ENCODE assay signal across 22 mouse cellular contexts in the genomic region with DNA sequence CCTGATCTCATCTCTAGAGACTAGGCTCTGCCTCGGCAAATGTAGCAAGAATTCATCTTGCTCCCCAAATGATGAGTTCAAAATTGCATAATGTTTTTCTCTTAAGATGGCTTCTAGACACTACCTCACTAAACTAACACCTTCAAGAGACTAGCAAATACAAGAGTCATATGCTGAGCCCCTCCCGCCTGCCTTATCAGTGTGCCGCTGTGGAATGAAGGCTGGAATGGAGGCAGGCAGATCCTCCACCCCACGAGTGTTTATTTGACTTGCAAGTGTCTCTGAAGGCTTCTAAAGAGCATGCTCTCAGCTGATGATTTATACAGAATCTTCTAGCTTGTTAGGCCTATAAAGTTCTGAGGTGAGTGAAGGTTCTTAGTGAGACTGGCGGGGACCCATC. TPM values are rescaled to one million over a fixed set of nuclear protein-coding genes. Genes with fewer than 3 reads are reported as not detected.
DNase-seq lines count a peak whose midpoint lies in the region; ATAC-seq and TF ChIP-seq lines count a peak whose summit lies in the region.
"Had no signal": no experiment of that assay in that cellular context is flagged by ENCODE, and none has a peak within 500 bp of the region (broad histone marks: within the 10 kb centered on the region; RNA-seq: fewer than 3 reads in every experiment).

No protein-coding gene starts in this region.

- no peaks in the 10 kb centered on the region for H3K4me1 ChIP-seq in lung, embryonic 14.5 days (ENCODE audit: insufficient read depth)
- H3K4me1 ChIP-seq in lung, adult 2 months (ENCODE audit: control insufficient read depth, insufficient read depth, low read length), result no peaks in the 10 kb centered on the region
- H3K4me1 ChIP-seq in stomach, postnatal 0 days (replicated peaks; ENCODE audit: control insufficient read depth, insufficient read depth), result no peaks in the 10 kb centered on the region
- H3K4me1 ChIP-seq: embryonic facial prominence, embryonic 10.5 days; embryonic facial prominence, embryonic 12.5 days; forebrain, embryonic 13.5 days; forebrain, embryonic 15.5 days had no signal

- DNase-seq in lung, embryonic 14.5 days, result peak; percentile 14
- no peak for DNase-seq in lung, adult 2 months
- peak; percentile 25 for DNase-seq in lung, postnatal 10 days
- DNase-seq in lung, postnatal 36 days, result peak; percentile 57
- DNase-seq in stomach, postnatal 0 days (ENCODE audit: low spot score), result peak; percentile 23
- DNase-seq in adrenal gland, adult 18-20 months (ENCODE audit: low spot score in 2 of 2), result no peak
- no peak for DNase-seq in ovary, postnatal 14 days (ENCODE audit: low spot score)
- DNase-seq in thymus, postnatal 36 days, result no peak
- DNase-seq: adrenal gland, adult 8-10 months; adrenal gland, postnatal 14 days; adrenal gland, postnatal 36 days; cerebellum, adult 11-12 months; cerebellum, adult 2 months; cerebellum, adult 9-10 months; cerebellum, postnatal 10 days; cerebellum, postnatal 25 days had no signal

- no peaks in the 10 kb centered on the region for H3K36me3 ChIP-seq in lung, embryonic 14.5 days (ENCODE audit: insufficient read depth)
- H3K36me3 ChIP-seq in stomach, postnatal 0 days (ENCODE audit: control insufficient read depth, insufficient read depth, low read length), result no peaks in the 10 kb centered on the region
- H3K36me3 ChIP-seq: embryonic facial prominence, embryonic 10.5 days; embryonic facial prominence, embryonic 12.5 days; forebrain, embryonic 15.5 days had no signal

- H3K27ac ChIP-seq in lung, embryonic 14.5 days (ENCODE audit: low read depth), result no peak overlapping the region
- H3K27ac ChIP-seq in stomach, postnatal 0 days (replicated peaks), result no peak overlapping the region
- H3K27ac ChIP-seq: embryonic facial prominence, embryonic 10.5 days; embryonic facial prominence, embryonic 12.5 days; forebrain, embryonic 13.5 days; forebrain, embryonic 15.5 days had no signal

- TF ChIP-seq EP300 in stomach, postnatal 0 days (optimal IDR thresholded peaks at IDR 0.05), result no peak

- H3K9me3 ChIP-seq in lung, embryonic 14.5 days (ENCODE audit: low read depth, low read length), result no peaks in the 10 kb centered on the region
- H3K9me3 ChIP-seq in stomach, postnatal 0 days (ENCODE audit: control insufficient read depth, low read length), result no peaks in the 10 kb centered on the region
- H3K9me3 ChIP-seq: embryonic facial prominence, embryonic 10.5 days; embryonic facial prominence, embryonic 12.5 days; forebrain, embryonic 13.5 days; forebrain, embryonic 15.5 days had no signal

- 31% methylated on average over 5 of the region's 5 CpGs for WGBS in lung, embryonic 14.5 days
- WGBS in lung, adult 2 months, result 53% methylated on average over 5 of the region's 5 CpGs
- 61% methylated on average over 5 of the region's 5 CpGs for WGBS in stomach, postnatal 0 days

- no peak overlapping the region for H3K4me2 ChIP-seq in lung, embryonic 14.5 days
- H3K4me2 ChIP-seq in stomach, postnatal 0 days (replicated peaks; ENCODE audit: low read depth), result no peak overlapping the region
- H3K4me2 ChIP-seq: embryonic facial prominence, embryonic 12.5 days; forebrain, embryonic 13.5 days; forebrain, embryonic 15.5 days had no signal

- TF ChIP-seq CTCF in lung, embryonic 14.5 days (IDR thresholded peaks at IDR 0.05; ENCODE audit: low read depth), result no peak
- no peak for TF ChIP-seq CTCF in lung, adult 2 months (IDR thresholded peaks at IDR 0.05; ENCODE audit: insufficient read depth, low read length)
- no peak for TF ChIP-seq CTCF in stomach, postnatal 0 days (IDR thresholded peaks at IDR 0.05; ENCODE audit: low read depth)

- H3K27me3 ChIP-seq in lung, embryonic 14.5 days (ENCODE audit: insufficient read depth, low read length), result no peaks in the 10 kb centered on the region
- no peaks in the 10 kb centered on the region for H3K27me3 ChIP-seq in stomach, postnatal 0 days (ENCODE audit: control insufficient read depth, insufficient read depth, low read length)
- H3K27me3 ChIP-seq: embryonic facial prominence, embryonic 12.5 days; forebrain, embryonic 13.5 days; forebrain, embryonic 15.5 days had no signal

- no peak overlapping the region for H3K4me3 ChIP-seq in lung, embryonic 14.5 days (ENCODE audit: low read depth, low read length)
- no peak overlapping the region for H3K4me3 ChIP-seq in lung, adult 2 months (replicated peaks; ENCODE audit: extremely low read depth, low read depth, low read length)
- H3K4me3 ChIP-seq in stomach, postnatal 0 days (ENCODE audit: low read depth, low read length), result no peak overlapping the region
- H3K4me3 ChIP-seq: embryonic facial prominence, embryonic 10.5 days; embryonic facial prominence, embryonic 12.5 days; forebrain, embryonic 13.5 days; forebrain, embryonic 15.5 days had no signal

- ATAC-seq in lung, embryonic 14.5 days (ENCODE audit: insufficient read depth), result no peak
- ATAC-seq in stomach, postnatal 0 days (ENCODE audit: low FRiP score, low TSS enrichment), result 0 out of 2 replicates have a peak, but pooled peaks have one; percentile 42
- ATAC-seq: forebrain, embryonic 13.5 days; forebrain, embryonic 15.5 days had no signal

- TF ChIP-seq POLR2A in lung, adult 2 months (IDR thresholded peaks at IDR 0.05; ENCODE audit: borderline replicate concordance, extremely low read depth, low read depth, low read length), result no peak

- no peak overlapping the region for H3K9ac ChIP-seq in lung, embryonic 14.5 days
- no peak overlapping the region for H3K9ac ChIP-seq in stomach, postnatal 0 days (ENCODE audit: low read length)
- H3K9ac ChIP-seq: embryonic facial prominence, embryonic 12.5 days; forebrain, embryonic 13.5 days; forebrain, embryonic 15.5 days had no signal

RNA-seq across cellular contexts. Expression of gene Stat4, which starts 11.4 kb away (rescaled TPM):
- 3.2 and 4.0 TPM in 2 replicates for polyA plus RNA-seq in lung, embryonic 14.5 days (2014; fragmentation: Nextera tagmentation; extraction: Ambion mirVana)
- 0.95 and 1.1 TPM in 2 replicates for polyA plus RNA-seq in lung, adult 2 months (2012; rRNA removed)
- polyA plus RNA-seq in stomach, postnatal 0 days (2015; fragmentation: Nextera tagmentation; extraction: Ambion mirVana), result 0.46 and 0.51 TPM in 2 replicates
- total RNA-seq in adrenal gland, adult 18-20 months (2021), result under 1 TPM; 0.27 to 0.77 TPM
- total RNA-seq: MEL had no signal
- polyA plus RNA-seq: C2C12 had no signal

RNA-seq across cellular contexts. Expression of gene Myo1b, which starts 59.7 kb away (rescaled TPM):
- polyA plus RNA-seq in lung, embryonic 14.5 days (2014; fragmentation: Nextera tagmentation; extraction: Ambion mirVana), result 117 and 118 TPM in 2 replicates
- 32.9 and 54.1 TPM in 2 replicates for polyA plus RNA-seq in lung, adult 2 months (2012; rRNA removed)
- 31.7 and 38.3 TPM in 2 replicates for polyA plus RNA-seq in stomach, postnatal 0 days (2015; fragmentation: Nextera tagmentation; extraction: Ambion mirVana)
- total RNA-seq in adrenal gland, adult 18-20 months (2021), result 10 to 100 TPM; 44.2 to 44.5 TPM
- total RNA-seq: MEL had no signal

Comparison
In these comparisons a context has a peak if more than half of its experiments do, and no peak if none do; other contexts are left out.
1. DNase-seq: peak in lung, embryonic 14.5 days (single experiment), lung, postnatal 10 days (single experiment), lung, postnatal 36 days (single experiment) and stomach, postnatal 0 days (single experiment); none in lung, adult 2 months (single experiment), adrenal gland, adult 18-20 months (0 of 2), ovary, postnatal 14 days (single experiment) and thymus, postnatal 36 days (0 of 2).